Mouse (Mus musculus) bone marrow, adult 2 months (tissue): ENCODE results near the gene Sema6c. TPM values are rescaled to one million over a fixed set of nuclear protein-coding genes. Genes with fewer than 3 reads are reported as not detected.

Experiments used
- H3K27ac ChIP-seq: fragments of 200-500 bp; 2 replicates; pipeline ENCODE4 v1.5.1; 2012; ENCODE audit warnings: low read depth, mild to moderate bottlenecking, control low read depth, inconsistent platforms, low read length; ENCODE audit not compliant: control insufficient read depth, poor library complexity, insufficient read depth
- H3K4me1 ChIP-seq: fragments of 200-500 bp; 2 replicates; pipeline ENCODE4 v1.6.1; 2011; ENCODE audit warnings: low read length; ENCODE audit not compliant: control insufficient read depth, insufficient read depth
- H3K4me3 ChIP-seq: fragments of 200-500 bp; replicated peaks from 2 replicates; pipeline ENCODE3; 2011; ENCODE audit warnings: mild to moderate bottlenecking, low read depth, low read length, control low read depth; ENCODE audit not compliant: control insufficient read depth
- CTCF ChIP-seq: fragments of 200-500 bp; IDR thresholded peaks from 2 replicates; pipeline ENCODE4 v1.5.1; 2011; ENCODE audit warnings: low read length, control low read depth; ENCODE audit not compliant: control insufficient read depth, insufficient read depth
- POLR2A ChIP-seq: fragments of 200-500 bp; IDR thresholded peaks from 2 replicates; pipeline ENCODE4 v1.6.1; 2011; ENCODE audit warnings: low read depth, mild to moderate bottlenecking, control low read depth, low read length, borderline replicate concordance; ENCODE audit not compliant: control insufficient read depth
- WGBS: fragments of 180-500 bp; shearing (Covaris S2); methylation state at CpG from one replicate; pipeline ENCODE4 v1.1.7; 2018; 5-methylcytosine and 5-hydroxymethylcytosine counted together
- polyA plus RNA-seq: library from polyadenylated mRNA; stranded (reverse); fragments of >200 nt; gene quantifications from 2 replicates; pipeline ENCODE4 v1.2.4, GENCODE M21; 2011; ENCODE audit warnings: low replicate concordance; ENCODE audit not compliant: missing spikeins, insufficient read depth, insufficient read length

The Sema6c gene
- polyA plus RNA-seq = 0.49 and 1.2 TPM in 2 replicates

DNA sequence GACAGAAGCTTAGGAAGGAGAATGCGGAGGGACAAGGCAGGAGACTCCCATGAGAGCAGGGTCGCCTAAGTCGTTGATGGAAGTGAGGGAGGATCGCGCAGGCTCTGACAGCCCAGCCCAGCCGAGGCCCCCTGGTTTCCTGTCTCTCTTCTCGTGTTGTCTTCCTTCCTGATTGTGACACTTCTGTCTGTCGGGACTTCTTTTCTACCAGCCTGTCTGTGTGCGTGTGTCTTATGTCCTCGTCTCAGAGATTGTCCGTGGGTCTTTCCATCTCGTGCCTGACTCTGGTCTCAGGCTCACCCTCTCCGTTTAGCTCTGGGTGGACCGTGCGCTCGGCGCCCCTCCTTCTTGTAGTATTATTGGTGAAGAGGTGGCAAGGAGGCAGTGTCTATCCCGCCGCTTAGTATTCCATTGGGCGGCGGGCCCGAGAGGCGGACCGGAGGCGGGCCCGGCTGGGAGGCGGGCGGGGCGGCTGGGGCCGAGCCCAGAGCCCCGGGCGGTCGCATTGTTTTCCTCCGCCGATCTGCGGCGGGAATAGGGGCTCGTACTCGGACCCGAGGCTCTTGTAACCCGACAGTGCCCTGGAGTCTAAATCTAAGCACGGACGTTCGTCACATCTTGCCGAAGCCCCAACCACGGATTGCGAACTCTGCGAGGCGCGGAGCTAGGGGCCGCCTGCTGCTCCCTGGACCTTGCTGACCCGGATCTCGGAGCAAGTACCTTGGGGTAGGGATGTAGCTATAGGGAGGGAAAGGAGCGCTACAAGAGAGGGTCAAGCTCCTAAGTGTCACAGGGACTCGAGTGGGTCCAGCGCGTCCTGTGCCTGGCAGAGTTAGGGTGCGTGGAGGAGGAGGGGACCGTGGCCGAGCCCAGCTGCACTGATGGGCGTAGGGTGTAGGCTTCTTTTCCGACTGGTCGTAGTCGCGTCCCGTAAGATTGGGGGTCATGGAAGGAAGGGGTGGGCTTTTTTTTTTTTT is at the start of gene Sema6c:
TSS of gene Sema6c (plus strand) at position 471 of the 977 bp plus-strand sequence.
- no peak for TF ChIP-seq CTCF
- TF ChIP-seq POLR2A = no peak
- peak within 1 kb of the TSS; percentile 72 for H3K4me3 ChIP-seq
- under 1% methylated on average over 66 of the region's 66 CpGs for WGBS
- no peaks in the 10 kb centered on the region for H3K4me1 ChIP-seq
- no peak within 1 kb of the TSS for H3K27ac ChIP-seq

DNA sequence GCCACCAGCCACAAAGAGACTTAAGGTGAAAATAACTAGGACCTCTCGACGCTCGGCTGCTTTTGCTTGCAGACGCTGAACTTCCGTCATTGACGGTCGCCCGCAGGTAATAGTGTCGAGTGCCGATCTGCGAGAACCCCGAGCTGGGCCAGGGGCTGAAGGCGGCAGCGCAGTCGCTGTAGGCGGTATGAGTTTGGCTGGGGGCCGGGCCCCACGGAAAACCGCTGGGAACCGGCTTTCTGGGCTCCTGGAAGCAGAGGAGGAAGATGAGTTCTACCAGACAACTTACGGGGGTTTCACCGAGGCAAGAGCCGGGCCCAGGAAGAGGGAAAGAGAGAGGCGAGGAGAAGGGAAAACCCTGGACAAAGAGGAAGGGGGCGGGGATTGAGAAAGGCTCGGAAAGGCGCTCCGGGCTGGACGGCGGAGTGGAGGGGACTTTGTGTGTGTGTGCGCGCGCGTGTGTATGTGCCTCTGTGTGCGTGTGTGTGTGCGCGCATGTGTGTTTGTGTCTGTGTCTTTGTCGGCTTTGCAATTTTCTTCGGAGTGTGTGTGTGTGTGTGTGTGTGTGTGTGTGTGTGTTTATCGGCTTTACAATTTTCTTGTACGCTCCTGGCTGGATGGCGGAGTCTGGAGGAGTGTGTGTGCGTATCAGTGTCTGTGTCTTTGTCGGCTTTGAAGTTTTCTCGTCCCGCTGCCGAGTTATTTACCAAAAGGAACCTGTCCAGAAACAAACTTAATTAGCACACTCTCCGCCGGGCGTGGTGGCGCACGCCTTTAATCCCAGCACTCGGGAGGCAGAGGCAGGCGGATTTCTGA is 49.1 kb upstream of the Sema6c start, which contains the start of gene Vps72:
TSS of gene Vps72 (plus strand) at position 112 of the 816 bp plus-strand sequence.
- TF ChIP-seq POLR2A (peak; percentile 67; the same call in 1 of the 2 replicates), CTCF (no peak)
- H3K27ac ChIP-seq = peak within 1 kb of the TSS; percentile 91
- peak within 1 kb of the TSS; percentile 99 for H3K4me3 ChIP-seq
- 1% methylated on average over 54 of the region's 54 CpGs for WGBS
- H3K4me1 ChIP-seq = peaks cover 1% of the 10 kb centered on the region; the same call in 1 of the 2 replicates

DNA sequence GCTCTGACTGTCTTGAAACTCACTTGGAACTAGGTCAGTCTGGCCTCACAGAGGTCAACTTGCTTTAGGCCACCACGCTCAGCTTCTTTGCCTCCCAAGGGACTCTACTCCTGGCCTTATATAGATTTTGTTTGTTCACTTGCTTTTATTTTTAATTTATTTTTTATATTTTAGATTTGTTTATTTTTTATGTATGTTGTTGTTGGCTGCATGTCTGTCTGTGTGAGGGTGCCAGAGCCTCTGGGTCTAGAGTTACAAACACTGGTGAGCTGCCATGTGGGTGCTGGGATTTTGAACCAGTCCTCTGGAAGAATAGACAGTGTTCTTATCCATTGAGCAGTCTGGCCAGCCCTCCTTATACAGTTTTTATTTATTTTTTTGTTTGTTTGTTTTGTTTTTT is 47.5 kb upstream of the Sema6c start:
- Histone ChIP-seq H3K4me3 (no peak overlapping the region), H3K4me1 (peaks cover 1% of the 10 kb centered on the region; the same call in 1 of the 2 replicates), H3K27ac (no peak overlapping the region)
- TF ChIP-seq CTCF = no peak
- TF ChIP-seq POLR2A = no peak
- 98% methylated on average over 1 of the region's 1 CpGs for WGBS

DNA sequence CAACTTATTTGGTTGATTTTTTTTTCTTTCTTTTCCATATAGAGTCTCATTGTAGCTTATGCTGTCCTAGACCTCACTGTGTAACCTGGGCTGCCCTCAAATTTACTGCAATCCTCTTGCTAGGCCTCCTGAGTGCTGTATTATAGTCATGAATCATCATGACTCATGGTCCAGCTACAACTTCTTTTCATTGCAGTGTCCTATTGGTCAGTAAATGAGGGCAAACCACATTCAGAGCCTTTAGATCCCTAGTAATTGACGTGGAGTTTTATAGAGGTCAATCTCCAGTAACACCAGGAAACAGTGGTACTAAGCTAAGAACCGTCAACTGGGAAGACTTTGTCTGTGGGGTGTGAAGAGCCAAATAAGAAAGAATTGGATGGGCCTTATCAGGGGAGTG is 42.5 kb upstream of the Sema6c start:
- WGBS = 88% methylated on average over 2 of the region's 2 CpGs
- Histone ChIP-seq H3K4me3 (no peak overlapping the region), H3K4me1 (peaks cover 1% of the 10 kb centered on the region; the same call in 1 of the 2 replicates), H3K27ac (no peak overlapping the region)
- TF ChIP-seq POLR2A (no peak), CTCF (no peak)

DNA sequence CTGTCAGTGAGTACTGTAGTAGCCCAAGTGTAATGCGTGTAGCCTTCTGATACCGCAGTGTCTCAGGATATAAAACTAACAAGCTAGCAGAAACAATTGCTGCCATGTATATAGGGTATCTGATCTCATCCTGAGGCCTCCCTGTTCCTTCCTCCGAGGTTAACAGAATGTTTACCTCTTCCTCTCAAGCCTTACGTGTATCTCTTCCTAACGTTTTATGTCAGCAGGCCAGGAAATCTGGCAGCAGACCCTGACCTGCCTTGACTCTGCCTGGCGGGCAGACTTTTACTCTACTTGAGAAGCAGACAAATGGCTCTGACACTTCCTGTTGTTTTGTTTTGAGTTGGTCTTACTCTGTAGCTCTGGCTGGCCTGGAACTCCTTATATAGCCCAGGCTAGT is 38.7 kb upstream of the Sema6c start:
- H3K27ac ChIP-seq = no peak overlapping the region
- H3K4me1 ChIP-seq = no peaks in the 10 kb centered on the region
- 66% methylated on average over 6 of the region's 6 CpGs for WGBS
- no peak overlapping the region for H3K4me3 ChIP-seq
- TF ChIP-seq POLR2A (no peak), CTCF (no peak)

DNA sequence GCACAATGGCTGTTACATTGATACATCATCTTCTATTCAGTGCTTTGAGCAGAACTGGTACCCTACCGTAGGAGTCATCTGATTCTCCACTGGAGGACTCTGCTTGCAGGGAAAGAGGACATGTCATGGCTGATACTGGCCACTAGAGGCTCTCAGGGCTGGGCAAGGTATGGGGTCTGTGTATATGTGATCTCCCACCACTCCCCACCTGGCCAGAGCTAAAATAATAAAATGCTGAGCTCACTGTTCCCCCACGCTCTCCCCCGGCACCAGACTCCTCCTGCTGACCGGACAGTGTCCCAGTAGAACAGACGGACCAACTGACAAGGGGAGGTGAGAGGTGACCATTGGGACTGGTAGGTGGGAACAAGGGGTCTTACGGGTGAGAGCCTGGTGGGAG is 36.0 kb upstream of the Sema6c start, which contains the start of gene Tmod4:
TSS of gene Tmod4 (plus strand) at position 231 of the 400 bp plus-strand sequence.
- 67% methylated on average over 6 of the region's 6 CpGs for WGBS
- TF ChIP-seq POLR2A = no peak
- TF ChIP-seq CTCF = peak; percentile 49
- H3K4me3 ChIP-seq = no peak within 1 kb of the TSS
- no peak within 1 kb of the TSS for H3K27ac ChIP-seq
- H3K4me1 ChIP-seq = no peaks in the 10 kb centered on the region

DNA sequence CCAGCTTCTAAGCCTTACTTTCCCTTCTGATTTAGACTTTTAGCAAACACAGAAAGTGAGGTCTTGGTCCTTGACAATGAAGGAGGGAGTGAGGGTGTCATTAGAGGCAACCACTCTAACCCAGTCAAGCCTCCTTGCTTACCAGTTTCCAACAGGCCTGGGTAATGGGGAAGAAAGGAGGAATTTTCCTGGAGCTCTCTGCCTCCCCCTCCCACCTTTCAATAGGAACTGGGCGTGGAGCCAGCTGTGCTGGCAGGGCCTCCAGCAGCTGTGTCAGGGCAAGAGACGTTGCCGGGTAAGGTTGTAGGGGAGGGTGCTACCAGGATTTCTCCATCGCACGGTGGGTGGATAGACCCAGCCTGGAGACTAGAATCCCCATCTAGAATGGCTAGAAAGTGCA is 35.3 kb upstream of the Sema6c start:
- WGBS = 27% methylated on average over 5 of the region's 5 CpGs
- Histone ChIP-seq H3K27ac (no peak overlapping the region), H3K4me3 (no peak overlapping the region), H3K4me1 (no peaks in the 10 kb centered on the region)
- TF ChIP-seq CTCF (no peak), POLR2A (no peak)
